Mouse (Mus musculus) CH12.LX (cell line): ENCODE measurements around the gene Sult1a1. TPM values are rescaled to one million over a fixed set of nuclear protein-coding genes. Genes with fewer than 3 reads are reported as not detected.

Experiments used
- DNase-seq: peaks from one replicate; pipeline ENCODE4 v3.0.0-alpha.2; 2013; ENCODE audit errors: extremely low read depth
- H3K27ac ChIP-seq: 2 replicates; pipeline ENCODE4 v1.5.1; 2012; ENCODE audit warnings: low read depth, mild to moderate bottlenecking, control low read depth, moderate library complexity; ENCODE audit not compliant: insufficient read depth
- H3K27me3 ChIP-seq: replicated peaks from 2 replicates; pipeline ENCODE3; 2012; ENCODE audit warnings: inconsistent platforms
- H3K36me3 ChIP-seq, 2 experiments: replicated peaks in 1 of 2; 2 replicates each; pipeline versions ENCODE3 to v1.6.1; 2012; ENCODE audit warnings: inconsistent platforms in 1 of 2, low read length in 1 of 2, mild to moderate bottlenecking in 1 of 2, mixed read lengths in 1 of 2, moderate library complexity in 1 of 2; ENCODE audit not compliant: control insufficient read depth in 1 of 2, insufficient read depth in 1 of 2
- H3K4me1 ChIP-seq, 2 experiments: 2 replicates each; pipeline ENCODE4 v1.6.1; 2012; ENCODE audit warnings: inconsistent platforms in 1 of 2, moderate library complexity in 1 of 2; ENCODE audit not compliant: insufficient read depth in 2 of 2, control insufficient read depth in 1 of 2
- H3K4me2 ChIP-seq: 2 replicates; pipeline ENCODE4 v1.6.1; 2012; ENCODE audit warnings: low read depth, mild to moderate bottlenecking, control low read depth; ENCODE audit not compliant: poor library complexity, insufficient read depth, severe bottlenecking
- H3K4me3 ChIP-seq, 3 experiments: fragments of 150-350 bp in 1 of 3; sonication (generic) in 1 of 3; replicated peaks in 1 of 3; 2 replicates each; pipeline versions ENCODE3 to v1.5.1; 2011 to 2012; ENCODE audit warnings: low read depth in 2 of 3, low read length in 2 of 3, mild to moderate bottlenecking in 2 of 3, moderate library complexity in 2 of 3, control low read depth in 1 of 3, improper control_type of control experiment in 1 of 3, inconsistent platforms in 1 of 3, mixed read lengths in 1 of 3; ENCODE audit not compliant: poor library complexity in 1 of 3
- H3K79me2 ChIP-seq: replicated peaks from 2 replicates; pipeline ENCODE4 v1.6.1; 2012; ENCODE audit warnings: mild to moderate bottlenecking, moderate library complexity; ENCODE audit not compliant: control insufficient read depth, poor library complexity, insufficient read depth, severe bottlenecking; ENCODE audit errors: extremely low read depth
- H3K9ac ChIP-seq: 2 replicates; pipeline ENCODE4 v1.6.1; 2012; ENCODE audit warnings: low read depth, mild to moderate bottlenecking, control low read depth, moderate library complexity; ENCODE audit not compliant: insufficient read depth
- H3K9me3 ChIP-seq: replicated peaks from 2 replicates; pipeline ENCODE3; 2012; ENCODE audit warnings: low read length, inconsistent platforms, mixed read lengths
- CHD2 ChIP-seq: IDR thresholded peaks from 2 replicates; pipeline ENCODE4 v1.6.1; 2011; ENCODE audit warnings: low read length, improper control_type of control experiment
- CTCF ChIP-seq, 2 experiments: IDR thresholded peaks in 1 of 2; conservative IDR thresholded peaks in 1 of 2; 2 replicates each; pipeline ENCODE4 v1.5.1; 2011 to 2012; ENCODE audit warnings: low read depth in 2 of 2, low read length in 2 of 2, improper control_type of control experiment in 1 of 2, inconsistent platforms in 1 of 2, mild to moderate bottlenecking in 1 of 2, moderate library complexity in 1 of 2
- ELF1 ChIP-seq: IDR thresholded peaks from 2 replicates; pipeline ENCODE4 v1.6.1; 2014; ENCODE audit warnings: low read depth, mild to moderate bottlenecking, inconsistent platforms, low read length, improper control_type of control experiment
- EP300 ChIP-seq: IDR thresholded peaks from 2 replicates; pipeline ENCODE4 v1.6.1; 2011; ENCODE audit warnings: low read length, improper control_type of control experiment
- ETS1 ChIP-seq: conservative IDR thresholded peaks from 2 replicates; pipeline ENCODE4 v1.6.1; 2012; ENCODE audit warnings: low read depth, mild to moderate bottlenecking, inconsistent platforms, low read length, improper control_type of control experiment, moderate library complexity
- GABPA ChIP-seq: IDR thresholded peaks from 2 replicates; pipeline ENCODE4 v1.6.1; 2012; ENCODE audit warnings: low read depth, low read length, improper control_type of control experiment, inconsistent platforms; ENCODE audit not compliant: insufficient replicate concordance
- HCFC1 ChIP-seq: IDR thresholded peaks from 2 replicates; pipeline ENCODE4 v1.6.1; 2012; ENCODE audit warnings: low read depth, mild to moderate bottlenecking, inconsistent platforms, low read length, improper control_type of control experiment
- IRF4 ChIP-seq: IDR thresholded peaks from 2 replicates; pipeline ENCODE4 v1.6.1; 2014; ENCODE audit warnings: low read depth, mild to moderate bottlenecking, inconsistent platforms, low read length, improper control_type of control experiment
- KAT2A ChIP-seq: IDR thresholded peaks from 2 replicates; pipeline ENCODE4 v1.6.1; 2012; ENCODE audit warnings: low read length, improper control_type of control experiment, inconsistent platforms; ENCODE audit not compliant: insufficient replicate concordance
- MAFK ChIP-seq: IDR thresholded peaks from 2 replicates; pipeline ENCODE4 v1.6.1; 2011; ENCODE audit warnings: low read length, improper control_type of control experiment; ENCODE audit not compliant: insufficient replicate concordance
- MAZ ChIP-seq: IDR thresholded peaks from 2 replicates; pipeline ENCODE4 v1.6.1; 2012; ENCODE audit warnings: low read depth, mild to moderate bottlenecking, inconsistent platforms, low read length, improper control_type of control experiment, moderate library complexity
- PAX5 ChIP-seq: IDR thresholded peaks from 2 replicates; pipeline ENCODE4 v1.6.1; 2012; ENCODE audit warnings: low read length, inconsistent platforms, mixed read lengths
- RCOR1 ChIP-seq: conservative IDR thresholded peaks from 2 replicates; pipeline ENCODE4 v1.6.1; 2012; ENCODE audit warnings: low read depth, mild to moderate bottlenecking, inconsistent platforms, low read length, improper control_type of control experiment
- SIN3A ChIP-seq: IDR thresholded peaks from 2 replicates; pipeline ENCODE4 v1.6.1; 2012; ENCODE audit warnings: low read length, improper control_type of control experiment, inconsistent platforms
- TCF12 ChIP-seq: IDR thresholded peaks from 2 replicates; pipeline ENCODE4 v1.6.1; 2014; ENCODE audit warnings: low read depth, mild to moderate bottlenecking, inconsistent platforms, low read length, improper control_type of control experiment
- USF1 ChIP-seq: IDR thresholded peaks from 2 replicates; pipeline ENCODE4 v1.6.1; 2014; ENCODE audit warnings: low read depth, mild to moderate bottlenecking, inconsistent platforms, low read length, improper control_type of control experiment
- USF2 ChIP-seq: conservative IDR thresholded peaks from 2 replicates; pipeline ENCODE4 v1.6.1; 2011; ENCODE audit warnings: low read depth, low read length, improper control_type of control experiment
- ZC3H11A ChIP-seq: IDR thresholded peaks from 2 replicates; pipeline ENCODE4 v1.6.1; 2012; ENCODE audit warnings: low read depth, mild to moderate bottlenecking, inconsistent platforms, low read length, improper control_type of control experiment
- ZNF384 ChIP-seq: IDR thresholded peaks from 2 replicates; pipeline ENCODE4 v1.6.1; 2012; ENCODE audit warnings: low read depth, low read length, improper control_type of control experiment, inconsistent platforms
- dilution Hi-C: fragments of 300-500 bp; cut with MboI; formaldehyde crosslinking; loops from 2 replicates; pipeline ENCODE4 v1.14.3; 2020; ENCODE audit warnings: low sequenced_read_pairs; ENCODE audit not compliant: extremely low pct_unique_long_range_greater_than_20kb, extremely low pct_ligation_motif_present
- in situ Hi-C: fragments of 300-500 bp; cut with MboI; formaldehyde crosslinking; loops from 3 replicates; pipeline ENCODE4 v1.14.3; 2019; ENCODE audit warnings: low sequenced_read_pairs, low pct_ligation_motif_present, low pct_unique_long_range_greater_than_20kb, mixed read lengths
- polyA plus RNA-seq: library from polyadenylated mRNA; unstranded; fragments of >175 nt; gene quantifications from 2 replicates; pipeline ENCODE4 v1.2.1, GENCODE M21; 2012; ENCODE audit warnings: low read depth; ENCODE audit not compliant: insufficient read length
- total RNA-seq, 2 experiments: library from RNA; depleted of rRNA; stranded (reverse); fragments of 300-350 nt in 1 of 2; fragments of >200 nt in 1 of 2; gene quantifications; 2 replicates each; pipeline ENCODE4 v1.2.3; 2012 to 2014

Gene Sult1a1
- total RNA-seq (2012; rRNA removed) (0.17 and 0.34 TPM in 2 replicates), total RNA-seq (2014; rRNA removed) (0.80 and 0.87 TPM in 2 replicates), polyA plus RNA-seq (0.87 and 1.4 TPM in 2 replicates)

DNA sequence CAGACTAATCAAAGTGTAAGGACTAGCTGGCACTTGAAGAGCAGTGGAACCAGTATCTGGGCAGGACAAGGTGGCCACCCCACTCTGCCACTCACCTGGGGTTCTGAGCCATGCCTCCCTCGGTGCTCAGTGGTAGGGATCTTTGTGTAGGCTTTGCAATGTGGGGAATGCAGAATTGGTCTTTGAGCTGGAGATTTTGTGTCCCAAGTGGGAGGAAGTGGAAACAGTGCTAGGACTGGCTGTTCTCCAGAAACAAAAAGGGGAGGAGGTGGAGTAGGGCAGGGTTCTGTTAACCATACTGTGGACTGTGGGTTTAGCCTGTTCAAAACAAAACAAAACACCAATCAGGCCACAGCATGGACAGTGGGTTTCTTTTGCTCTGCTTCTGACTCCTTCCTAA, at the start of gene Sult1a1:
Sult1a1 (minus strand) TSS at position 226 of the 400 bp plus-strand sequence.
- in situ Hi-C loops (no loop called here), dilution Hi-C loops (no loop called here)
- Histone ChIP-seq H3K79me2 (no peaks in the 10 kb centered on the region), H3K9me3 (no peaks in the 10 kb centered on the region), H3K4me3 (no peak within 1 kb of the TSS), H3K9ac (no peak within 1 kb of the TSS), H3K36me3 (peaks cover 36 to 72% of the 10 kb centered on the region in 2 experiments)
- TF ChIP-seq EP300 = no peak
- TF ChIP-seq CTCF (conservative IDR thresholded peaks at IDR 0.05 in 1 of 2, IDR thresholded peaks at IDR 0.05 in 1 of 2; ENCODE audit: low read depth in 2 of 2, low read length in 2 of 2) = no peak
- no peak for TF ChIP-seq USF2
- no peak for TF ChIP-seq KAT2A
- TF ChIP-seq ELF1 = no peak
- no peak for TF ChIP-seq USF1
- no peak for TF ChIP-seq MAZ
- TF ChIP-seq ZC3H11A = no peak
- no peak for TF ChIP-seq HCFC1
- no peak for TF ChIP-seq ZNF384
- TF ChIP-seq SIN3A = no peak
- no peak for TF ChIP-seq TCF12
- TF ChIP-seq ETS1 = no peak
- TF ChIP-seq, all 38 proteins: peak for 0
- Histone ChIP-seq H3K27ac (no peak within 1 kb of the TSS), H3K27me3 (no peaks in the 10 kb centered on the region), H3K4me1 (peaks cover 4 to 37% of the 10 kb centered on the region in 2 experiments), H3K4me2 (no peak within 1 kb of the TSS)
- DNase-seq = no peak

DNA sequence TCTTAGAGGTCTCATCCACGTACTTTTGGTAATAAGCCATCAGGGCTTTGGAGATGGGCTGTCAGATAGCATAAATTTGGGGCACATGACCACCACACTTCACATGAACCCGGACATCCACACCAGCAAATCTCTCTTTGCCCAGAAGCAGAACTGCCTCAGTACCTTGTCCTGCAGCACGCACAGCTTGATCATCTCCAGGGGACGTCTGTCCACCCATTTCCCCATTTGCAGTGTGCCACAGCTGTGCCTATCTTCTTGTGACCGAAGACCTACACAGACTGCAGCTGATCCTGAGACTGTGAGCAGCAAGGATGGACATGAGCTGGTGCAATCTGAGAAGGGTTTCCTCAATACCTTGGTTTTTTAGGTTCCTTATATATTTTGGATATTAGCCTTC, 49.4 kb upstream of the Sult1a1 start:
- no peaks in the 10 kb centered on the region for H3K27me3 ChIP-seq

More for the DNA sequence above, 49.4 kb upstream of the Sult1a1 start:
- Histone ChIP-seq H3K79me2 (no peaks in the 10 kb centered on the region), H3K4me1 (peaks cover 4 to 21% of the 10 kb centered on the region in 2 experiments), H3K27ac (no peak overlapping the region), H3K4me2 (no peak overlapping the region)
- DNase-seq = no peak
- TF ChIP-seq GABPA (no peak), MAFK (no peak), PAX5 (no peak), RCOR1 (no peak), ZC3H11A (no peak), CHD2 (no peak), IRF4 (no peak)
- TF ChIP-seq, all 38 proteins: peak for 0
- Histone ChIP-seq H3K4me3 (no peak overlapping the region), H3K9ac (no peak overlapping the region), H3K9me3 (peaks cover 2% of the 10 kb centered on the region), H3K36me3 (no peaks in the 10 kb centered on the region)
- dilution Hi-C loops (no loop called here), in situ Hi-C loops (loop anchor here (10.0 kb wide), 1 partner anchor 939 kb away; no protein-coding TSS in a partner anchor)
